Mouse (Mus musculus) yolk sac, embryonic 10.5 days (tissue): ENCODE measurements around the gene Vmn1r69.

ENCODE experiments used
- DNase-seq: peaks from one replicate; pipeline ENCODE4 v3.0.0-alpha.2; 2017; ENCODE audit warnings: low spot score

Gene Vmn1r69

GRCm38 (mm10) chr7:10613559-10613958 is at the start of gene Vmn1r69:
Gene Vmn1r69 (minus strand): TSS chr7:10613659.
- no peak for DNase-seq

DNA sequence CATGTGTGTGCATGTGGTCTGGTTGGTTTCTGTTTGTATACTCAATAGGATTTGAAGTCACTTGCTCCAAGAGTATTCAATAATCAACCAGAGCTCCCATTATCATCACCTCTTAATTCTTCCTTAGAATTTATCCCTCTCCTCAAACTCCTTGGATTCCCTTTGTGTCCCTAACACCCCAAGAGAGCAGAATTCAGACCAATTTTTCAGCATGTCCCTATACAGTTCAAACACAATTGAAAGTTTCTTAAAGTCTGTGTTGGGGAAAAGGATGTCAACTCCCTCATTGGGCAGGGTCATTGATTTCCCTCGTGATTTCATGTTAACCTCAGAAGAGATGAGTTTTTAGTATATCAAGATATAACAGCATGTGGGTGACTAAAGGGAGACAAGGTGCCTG is 17.8 kb upstream of the Vmn1r69 start, which contains the start of gene Vmn1r70:
Gene Vmn1r70, plus strand, starts transcription at position 301 of the 400 bp plus-strand sequence.
- no peak for DNase-seq

GRCm38 (mm10) chr7:10558385-10558784 is 55.1 kb downstream of the Vmn1r69 start, which contains the start of gene Vmn1r68:
Gene Vmn1r68 (minus strand): TSS chr7:10558485.
- no peak for DNase-seq
